Mouse (Mus musculus): ENCODE measurements at regions not wholly inside any gene's neighbourhood (a gene's known extent, or its start where the extent isn't known, plus 50 kb on each side); places are given as distances from the start of the nearest gene placed in this dataset.

GRCm38 (mm10) chr1:73160199-73160598 is 144.5 kb upstream of the Tnp1 start:
- no peak for DNase-seq (ENCODE audit: extremely low read depth, insufficient read length, low spot score)

DNA sequence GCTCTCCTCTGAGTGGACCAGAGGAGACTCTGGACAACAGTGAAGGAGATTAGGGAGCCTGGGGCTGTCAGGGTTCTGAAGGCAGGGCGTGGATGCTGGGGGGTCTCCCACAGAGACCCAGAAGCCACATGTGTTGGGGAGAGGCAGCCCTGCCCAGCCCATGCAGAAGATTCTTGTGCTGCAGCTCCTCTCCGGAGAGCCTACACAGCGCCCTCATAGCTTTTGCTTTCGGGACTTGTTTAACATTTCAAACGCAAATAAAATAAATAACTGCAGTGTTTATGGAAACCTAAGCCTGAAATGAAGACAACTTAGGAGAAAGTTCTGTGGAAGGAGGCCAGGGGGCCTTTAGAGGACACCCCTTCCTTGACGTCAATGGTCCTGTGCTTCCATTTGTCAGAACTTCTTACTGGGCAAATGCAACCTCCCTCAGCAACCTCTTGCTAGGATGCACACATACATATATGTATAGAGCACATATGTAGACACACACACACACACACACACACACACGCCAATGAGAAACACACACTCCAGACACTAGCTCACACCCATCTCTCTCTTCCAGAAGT is 143.8 kb upstream of the Tnp1 start:
- no peak for DNase-seq (ENCODE audit: extremely low read depth, insufficient read length, low spot score)

DNA sequence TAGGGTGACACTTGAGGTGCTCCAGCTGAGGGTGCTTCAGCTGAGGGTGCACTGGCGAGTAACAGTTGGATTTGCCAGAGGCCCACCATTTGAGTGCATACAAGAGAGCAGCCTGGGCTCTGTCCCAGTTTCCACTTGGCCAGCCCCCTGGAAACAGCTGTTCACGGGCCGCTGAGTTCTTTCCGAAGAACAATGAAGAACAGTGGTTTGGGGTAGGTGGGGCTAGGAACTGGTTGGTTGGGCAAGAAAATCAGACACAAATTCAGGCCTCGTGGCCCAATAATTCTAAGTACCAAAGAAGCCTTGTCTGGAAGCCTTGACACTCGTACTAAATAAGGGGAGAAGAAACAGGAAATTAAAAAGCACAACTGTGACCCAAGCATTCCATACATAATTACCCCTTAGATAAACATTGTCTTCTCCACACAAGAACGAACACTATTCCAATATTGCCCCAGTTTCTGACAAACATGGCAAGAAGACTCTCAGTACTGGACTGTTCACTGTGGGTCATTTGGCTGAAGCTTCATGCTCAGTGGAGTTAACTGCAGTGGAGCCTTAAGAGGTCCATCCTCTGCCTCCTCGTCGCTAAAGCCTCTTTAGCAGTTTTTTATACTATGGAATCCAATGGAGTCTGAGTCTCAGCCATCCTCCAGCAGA is 137.9 kb upstream of the Tnp1 start:
- no peak for DNase-seq (ENCODE audit: extremely low read depth, insufficient read length, low spot score)

DNA sequence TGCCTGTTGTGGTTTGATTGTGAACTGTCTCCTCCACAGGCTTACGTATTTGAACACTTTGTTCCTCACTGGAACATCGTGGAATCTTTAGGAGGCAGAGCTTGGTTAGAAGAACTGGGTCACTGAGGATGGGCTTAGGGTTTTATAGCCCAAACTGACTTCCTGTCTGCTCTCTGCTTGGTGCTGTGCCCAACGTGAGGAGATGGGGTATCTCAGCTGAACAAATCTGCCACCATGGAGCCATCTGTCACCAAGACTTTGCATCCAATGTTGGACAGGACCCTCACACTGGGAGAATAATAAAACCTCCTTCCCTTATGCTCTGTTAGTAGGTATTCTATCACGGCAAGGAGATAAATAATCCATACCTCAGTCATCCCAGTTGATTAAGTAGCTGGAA is 134.2 kb upstream of the Tnp1 start:
- no peak for DNase-seq (ENCODE audit: extremely low read depth, insufficient read length, low spot score)

DNA sequence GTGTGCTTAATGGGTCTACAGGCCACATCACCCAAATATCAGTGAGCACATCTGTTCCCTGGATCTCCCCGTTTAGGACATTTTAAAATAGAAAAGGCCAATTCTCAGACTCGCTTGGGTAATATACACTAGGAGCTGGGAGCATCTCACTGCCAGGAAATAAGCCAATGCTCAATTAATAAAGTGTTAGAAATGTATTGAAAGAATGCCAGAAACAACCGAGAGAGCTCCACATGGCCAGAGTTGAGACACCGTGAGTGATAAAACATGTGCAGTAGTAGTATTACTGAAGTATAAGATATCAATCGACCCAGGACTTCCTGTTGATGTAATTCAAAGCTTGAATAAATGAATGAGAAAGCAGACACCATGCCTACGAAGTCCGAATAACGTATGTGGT is 127.1 kb upstream of the Tnp1 start:
- no peak for DNase-seq (ENCODE audit: extremely low read depth, insufficient read length, low spot score)

DNA sequence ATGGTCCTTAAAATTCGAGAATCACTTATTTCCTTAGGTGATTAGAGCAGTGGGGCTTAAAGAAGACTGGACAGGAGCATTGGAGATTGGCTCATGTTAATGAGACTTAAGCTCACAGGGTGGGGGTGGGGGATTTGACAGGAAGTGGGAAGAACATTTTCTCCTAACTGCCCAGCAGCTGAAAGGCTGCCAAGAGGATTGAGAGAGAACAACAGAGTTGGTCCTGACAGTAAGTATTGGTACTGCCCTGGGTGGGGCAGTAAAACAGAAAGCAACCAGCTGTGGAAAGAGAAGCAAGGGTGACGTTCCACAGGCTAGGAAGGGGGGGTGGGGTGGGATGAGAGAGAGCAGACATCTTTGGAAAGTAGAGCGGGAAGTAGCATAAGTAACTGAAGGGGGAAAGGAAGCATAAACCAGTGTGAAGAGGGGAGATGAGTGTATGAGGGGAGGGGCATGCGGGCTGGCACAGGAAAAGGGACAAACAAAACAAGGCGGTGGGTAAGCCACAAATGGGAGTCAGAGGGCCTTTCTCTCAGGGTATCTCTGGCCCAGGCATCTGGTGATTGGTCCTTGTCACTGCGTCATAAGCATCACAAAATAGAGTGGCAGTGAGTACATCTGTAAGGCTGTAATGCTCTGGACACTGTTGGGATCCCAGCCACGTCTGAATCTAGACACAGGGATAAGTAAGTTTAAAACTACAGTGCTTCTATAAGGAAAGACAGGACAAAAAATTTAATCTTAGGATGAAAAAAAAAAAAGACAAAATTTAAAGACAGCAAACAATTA is 125.0 kb upstream of the Tnp1 start:
- DNase-seq (ENCODE audit: extremely low read depth, insufficient read length, low spot score) = no peak

DNA sequence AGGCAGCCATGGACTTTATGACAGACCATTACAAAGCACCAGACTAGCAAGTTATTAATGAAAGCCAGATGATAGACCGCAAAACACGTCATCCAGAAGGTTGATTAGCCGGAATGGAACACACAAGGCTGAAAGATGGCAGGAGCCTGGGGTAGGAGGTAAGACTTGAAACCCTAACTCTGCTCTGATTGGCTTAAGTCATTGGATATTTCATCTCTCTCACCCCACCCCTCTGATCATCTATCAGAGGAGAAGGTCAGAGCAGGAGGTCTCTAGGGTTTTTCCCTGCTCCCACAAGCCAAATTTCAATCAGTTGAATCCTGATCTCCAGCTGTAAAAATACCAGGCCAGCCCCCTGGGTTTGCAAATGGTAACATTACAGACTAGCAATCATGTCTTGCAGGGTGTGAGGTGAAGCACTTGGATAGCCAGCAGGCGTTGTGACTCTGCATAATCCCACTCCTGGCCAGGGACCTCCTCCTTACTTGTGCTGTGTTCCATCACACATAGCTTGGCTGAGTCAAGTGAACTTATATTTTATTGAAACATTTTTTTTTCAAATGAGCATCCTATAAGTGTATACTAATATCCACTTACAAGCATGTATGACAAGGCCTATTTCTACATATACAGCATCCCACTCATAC is 114.6 kb upstream of the Tnp1 start:
- no peak for DNase-seq (ENCODE audit: extremely low read depth, insufficient read length, low spot score)

DNA sequence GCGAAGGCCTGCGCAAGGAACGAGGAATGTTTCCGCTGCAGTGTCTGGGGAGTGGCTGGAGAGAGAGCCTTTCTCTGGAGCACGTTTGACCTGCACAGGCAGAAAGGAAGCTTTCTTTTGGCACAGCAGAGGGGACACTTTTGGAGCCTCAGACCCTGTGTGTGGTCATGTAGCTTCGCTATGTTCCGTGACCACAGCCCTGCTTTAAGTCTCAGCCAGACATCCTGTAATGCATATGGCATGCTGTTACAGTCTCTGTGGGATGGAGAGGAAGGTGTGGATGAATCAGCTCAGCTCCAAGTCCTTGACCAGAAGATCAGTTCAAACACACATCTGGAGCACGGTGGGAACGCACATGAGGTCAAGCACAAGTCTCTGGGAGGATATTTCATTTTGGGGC is 107.3 kb upstream of the Tnp1 start:
- DNase-seq (ENCODE audit: extremely low read depth, insufficient read length, low spot score) = no peak

DNA sequence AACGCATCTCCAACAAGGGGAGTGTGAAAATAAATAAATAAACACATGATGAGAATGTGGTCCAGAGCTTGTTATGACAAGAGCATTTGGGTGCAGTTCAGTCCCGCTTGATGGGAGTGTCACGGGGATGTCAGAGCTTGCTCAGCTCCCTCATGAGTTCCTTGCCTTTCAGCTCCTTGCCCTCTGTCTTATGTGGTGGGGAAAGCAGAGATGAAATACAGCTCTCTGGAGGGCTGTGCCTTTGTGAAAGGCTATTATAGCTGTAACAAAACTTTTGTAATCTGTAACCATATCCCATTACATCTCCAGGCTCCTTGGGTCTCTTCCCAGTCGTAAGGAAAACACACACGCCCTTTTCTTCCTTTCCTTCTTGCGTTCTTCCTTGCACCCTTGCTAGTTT is 103.0 kb upstream of the Tnp1 start:
- no peak for DNase-seq (ENCODE audit: extremely low read depth, insufficient read length, low spot score)

DNA sequence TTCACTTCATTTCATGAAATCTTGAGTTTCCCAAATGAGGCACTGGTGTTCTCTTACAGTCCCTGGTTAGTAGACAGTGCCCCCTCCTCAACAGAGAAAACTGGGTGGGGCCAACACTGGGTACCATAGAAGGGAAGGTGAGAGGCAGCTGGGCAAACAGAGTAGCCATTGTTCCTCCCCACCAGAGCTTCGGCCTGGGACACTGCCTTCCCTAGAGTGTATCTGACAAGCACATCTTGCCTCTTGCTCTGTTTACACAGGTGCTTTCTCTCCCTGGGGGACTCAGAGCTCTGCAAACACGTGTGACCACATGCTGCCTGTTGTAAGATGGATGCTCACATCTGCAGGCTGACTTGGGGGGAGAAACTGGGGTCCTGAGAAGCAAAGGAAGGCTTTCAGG is 100.8 kb upstream of the Tnp1 start:
- no peak for DNase-seq (ENCODE audit: extremely low read depth, insufficient read length, low spot score)

- no peak for DNase-seq (ENCODE audit: extremely low read depth, insufficient read length, low spot score)
Observed at GRCm38 (mm10) chr1:73115854-73116253, 100.1 kb upstream of the Tnp1 start.

GRCm38 (mm10) chr1:73113137-73113536 is 97.4 kb upstream of the Tnp1 start:
- DNase-seq (ENCODE audit: extremely low read depth, insufficient read length, low spot score) = no peak

- DNase-seq (ENCODE audit: extremely low read depth, insufficient read length, low spot score) = no peak
Observed at GRCm38 (mm10) chr1:73112711-73113110, 97.0 kb upstream of the Tnp1 start.

DNA sequence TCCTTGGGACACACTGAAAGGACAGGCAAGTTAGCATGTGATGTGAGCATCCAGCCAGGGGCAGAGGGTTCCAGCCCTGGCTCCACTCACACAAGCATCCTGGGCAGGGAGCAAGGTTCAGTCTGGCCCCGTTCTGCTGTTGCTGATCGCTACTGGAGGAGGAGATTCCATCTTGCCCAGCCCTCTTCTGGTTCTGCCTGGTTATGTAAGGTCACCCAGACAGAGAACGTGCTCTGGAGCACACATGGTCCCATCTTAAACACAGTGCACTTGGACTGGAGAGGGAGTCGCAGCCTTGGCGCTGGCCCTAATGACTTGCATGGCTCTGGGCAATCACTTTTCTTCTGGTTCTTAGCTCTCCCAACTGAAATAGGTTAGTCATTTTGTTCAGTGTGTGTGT is 96.2 kb upstream of the Tnp1 start:
- DNase-seq (ENCODE audit: extremely low read depth, insufficient read length, low spot score) = no peak

GRCm38 (mm10) chr1:73105856-73106463 is 90.3 kb upstream of the Tnp1 start:
- no peak for DNase-seq (ENCODE audit: extremely low read depth, insufficient read length, low spot score)

DNA sequence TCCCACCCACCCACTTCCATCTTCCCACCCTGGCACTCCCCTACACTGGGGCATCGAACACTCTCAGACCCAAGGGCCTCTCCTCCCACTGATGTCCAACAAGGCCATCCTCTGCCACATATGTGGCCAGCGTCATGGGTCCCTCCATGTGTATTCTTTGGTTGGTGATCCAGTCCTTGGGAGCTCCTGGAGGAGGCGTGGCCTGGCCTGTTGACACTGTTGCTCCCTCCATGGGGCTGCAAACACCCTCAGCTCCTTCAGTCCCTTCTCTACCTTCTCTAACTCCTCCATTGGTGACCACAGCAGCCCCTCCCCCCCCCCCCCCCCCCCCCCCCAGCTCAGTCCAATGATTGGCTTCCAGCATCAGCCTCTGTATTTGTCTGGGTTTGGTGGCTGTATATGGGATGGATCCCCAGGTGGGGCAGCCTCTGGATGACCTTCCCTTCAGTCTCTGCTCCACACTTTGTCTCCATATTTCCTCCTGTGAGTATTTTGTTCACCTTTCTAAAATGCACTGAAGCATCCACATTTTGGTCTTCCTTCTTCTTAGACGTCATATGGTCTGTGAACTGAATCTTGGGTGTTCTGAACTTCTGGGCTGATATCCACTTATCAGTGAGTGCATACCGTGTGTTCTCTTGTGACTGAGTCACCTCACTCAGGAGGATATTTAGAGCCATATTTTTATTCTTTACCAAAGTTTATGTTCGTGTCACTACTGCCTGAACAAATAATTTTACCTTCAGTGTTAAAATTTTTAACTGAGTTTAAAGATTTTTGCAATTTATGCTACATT is 82.1 kb upstream of the Tnp1 start:
- DNase-seq (ENCODE audit: extremely low read depth, insufficient read length, low spot score) = no peak

GRCm38 (mm10) chr1:73089636-73090035 is 73.9 kb upstream of the Tnp1 start:
- DNase-seq (ENCODE audit: extremely low read depth, insufficient read length, low spot score) = no peak

DNA sequence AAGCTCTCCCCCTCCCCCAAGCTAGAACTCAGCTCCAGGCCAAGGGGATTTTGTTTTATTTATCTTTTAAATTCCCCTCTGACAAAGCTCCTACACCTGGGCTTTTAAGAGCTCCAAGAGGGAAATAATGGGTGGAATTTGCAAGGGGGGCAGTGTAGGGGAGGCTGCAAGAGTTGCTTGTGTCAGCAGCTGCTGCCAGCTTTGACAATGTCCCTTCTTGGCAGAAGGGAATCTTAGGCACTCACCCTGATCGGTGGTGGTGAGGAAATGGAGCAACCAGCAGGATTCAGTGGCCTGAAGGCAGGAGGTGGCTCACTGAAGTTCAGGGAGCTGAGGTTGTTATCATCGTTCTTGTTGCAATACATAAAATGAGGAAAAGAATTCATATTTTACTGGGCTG is 72.8 kb upstream of the Tnp1 start:
- no peak for DNase-seq (ENCODE audit: extremely low read depth, insufficient read length, low spot score)

GRCm38 (mm10) chr1:73084946-73085345 is 69.2 kb upstream of the Tnp1 start:
- no peak for DNase-seq (ENCODE audit: extremely low read depth, insufficient read length, low spot score)

DNA sequence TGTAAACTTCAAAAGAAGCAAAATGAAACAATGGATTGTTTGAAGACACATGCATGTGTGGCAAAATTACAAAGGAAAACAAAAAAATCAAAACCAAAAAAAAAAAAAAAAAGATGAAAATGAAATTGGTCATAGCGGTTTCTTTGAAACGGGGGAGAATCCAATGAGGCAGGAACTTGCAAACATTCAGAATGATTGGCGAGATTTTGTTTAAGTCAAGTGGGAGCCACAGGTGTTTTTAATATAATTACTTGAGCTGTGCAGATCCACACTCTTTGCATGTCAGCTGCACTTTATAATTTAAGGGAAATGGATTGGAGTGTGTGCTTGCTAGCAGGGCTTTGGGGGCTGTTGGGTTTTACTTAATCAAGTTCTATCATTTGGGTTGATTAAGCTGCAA is 67.7 kb upstream of the Tnp1 start:
- no peak for DNase-seq (ENCODE audit: extremely low read depth, insufficient read length, low spot score)
